Mouse (Mus musculus): ENCODE results near the gene Tsen2. TPM values are rescaled to one million over a fixed set of nuclear protein-coding genes. Genes with fewer than 3 reads are reported as not detected.

The Tsen2 gene
- polyA plus RNA-seq, 1 experiment from 2014 or later: 28.1 TPM

DNA sequence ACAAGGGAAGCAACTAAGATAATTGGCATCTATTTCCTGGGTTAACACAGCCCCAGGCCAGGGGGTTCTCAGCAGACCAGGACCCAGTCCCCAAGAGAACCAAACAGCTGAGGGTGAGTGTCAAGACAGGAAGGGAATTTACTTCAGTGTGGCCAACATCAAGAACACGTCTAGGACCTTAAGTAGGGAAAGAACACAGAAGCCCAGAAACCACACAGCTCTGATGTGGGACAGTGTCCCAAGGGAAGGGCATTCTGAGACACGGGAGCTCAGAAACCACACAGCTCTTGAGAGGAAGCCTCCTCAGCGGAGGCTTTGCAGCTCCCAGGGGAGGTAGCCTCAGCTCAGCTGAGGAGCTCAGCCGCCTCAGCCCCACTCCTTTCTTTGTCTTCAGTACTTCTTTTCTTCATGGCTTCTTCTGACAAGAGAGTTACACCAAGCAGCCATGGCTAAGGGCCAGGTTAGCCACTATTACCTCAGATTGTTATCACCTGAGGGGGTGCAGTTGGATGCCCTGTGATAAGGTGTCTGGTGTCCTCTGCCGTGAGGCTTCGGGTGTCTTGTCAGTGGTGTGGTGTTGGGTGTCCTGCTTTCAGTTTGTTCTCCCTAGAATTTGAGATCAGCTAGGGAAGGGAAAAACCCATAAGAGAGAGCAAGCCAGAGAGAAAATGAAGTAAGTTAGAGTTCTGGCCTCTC, 39.1 kb downstream of the Tsen2 start:
- no peak overlapping the region for H3K9ac ChIP-seq
- H3K27ac ChIP-seq: no peak overlapping the region
- H3K9me3 ChIP-seq: no peaks in the 10 kb centered on the region
- whole genome bisulfite sequencing: 76% methylated on average over 6 of the region's 6 CpGs
- no peak overlapping the region for H3K4me3 ChIP-seq
- no peaks in the 10 kb centered on the region for H3K27me3 ChIP-seq
- no peak overlapping the region for H3K4me2 ChIP-seq
- no peak for ATAC-seq (ENCODE audit: insufficient number of reproducible peaks, low FRiP score, low TSS enrichment, low read depth)
- H3K4me1 ChIP-seq: no peaks in the 10 kb centered on the region
- peaks cover 17% of the 10 kb centered on the region for H3K36me3 ChIP-seq

DNA sequence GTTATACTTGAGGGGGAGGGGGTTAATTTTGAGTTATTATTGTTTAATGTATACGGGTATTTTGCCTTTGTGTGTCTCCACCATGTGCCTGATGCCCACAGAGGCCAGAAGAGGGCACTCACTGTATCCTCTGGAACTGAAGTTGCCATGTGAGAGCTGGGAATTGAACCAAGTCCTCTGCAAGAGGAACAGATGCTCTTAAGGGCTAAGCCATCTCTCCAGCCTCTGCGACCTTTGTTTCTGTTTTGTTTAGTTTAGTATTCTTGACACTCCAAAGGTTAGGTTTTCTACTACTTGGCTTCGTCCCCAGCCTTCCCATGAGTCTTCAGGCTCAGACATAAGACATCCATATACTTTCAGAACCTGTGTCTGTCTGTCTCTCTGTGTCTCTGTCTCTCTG, 39.7 kb downstream of the Tsen2 start:
- Histone ChIP-seq H3K27ac (no peak overlapping the region), H3K27me3 (no peaks in the 10 kb centered on the region), H3K9ac (no peak overlapping the region), H3K4me3 (no peak overlapping the region), H3K4me1 (no peaks in the 10 kb centered on the region), H3K9me3 (no peaks in the 10 kb centered on the region), H3K36me3 (peaks cover 11% of the 10 kb centered on the region; the same call in 1 of the 2 replicates), H3K4me2 (no peak overlapping the region)
- whole genome bisulfite sequencing: 80% methylated on average over 3 of the region's 3 CpGs
- ATAC-seq (ENCODE audit: insufficient number of reproducible peaks, low FRiP score, low TSS enrichment, low read depth): no peak

DNA sequence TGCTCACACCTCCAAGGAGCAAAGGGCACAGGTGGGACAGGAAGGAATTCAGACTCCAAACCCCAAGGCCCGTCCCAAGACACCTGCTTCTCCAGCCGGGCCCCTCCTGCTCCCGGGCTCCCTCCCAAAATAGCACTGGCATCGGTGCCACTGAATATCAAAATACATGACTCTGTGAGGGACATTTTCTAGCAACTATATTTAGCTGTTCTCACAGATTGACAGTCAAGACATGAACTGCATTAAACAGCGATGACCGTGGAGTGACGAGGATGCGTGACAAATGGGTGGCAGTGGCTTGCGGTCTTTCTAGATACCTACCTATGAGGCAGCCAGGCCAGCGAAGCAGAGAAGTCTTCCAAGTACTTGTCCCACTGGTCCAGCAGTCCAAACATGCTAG, 41.9 kb downstream of the Tsen2 start:
- Histone ChIP-seq H3K9ac (no peak overlapping the region), H3K27ac (no peak overlapping the region), H3K27me3 (no peaks in the 10 kb centered on the region), H3K4me1 (no peaks in the 10 kb centered on the region), H3K4me2 (no peak overlapping the region), H3K4me3 (no peak overlapping the region), H3K36me3 (no peaks in the 10 kb centered on the region), H3K9me3 (no peaks in the 10 kb centered on the region)
- ATAC-seq (ENCODE audit: insufficient number of reproducible peaks, low FRiP score, low TSS enrichment, low read depth): no peak
- 81% methylated on average over 10 of the region's 10 CpGs for WGBS

DNA sequence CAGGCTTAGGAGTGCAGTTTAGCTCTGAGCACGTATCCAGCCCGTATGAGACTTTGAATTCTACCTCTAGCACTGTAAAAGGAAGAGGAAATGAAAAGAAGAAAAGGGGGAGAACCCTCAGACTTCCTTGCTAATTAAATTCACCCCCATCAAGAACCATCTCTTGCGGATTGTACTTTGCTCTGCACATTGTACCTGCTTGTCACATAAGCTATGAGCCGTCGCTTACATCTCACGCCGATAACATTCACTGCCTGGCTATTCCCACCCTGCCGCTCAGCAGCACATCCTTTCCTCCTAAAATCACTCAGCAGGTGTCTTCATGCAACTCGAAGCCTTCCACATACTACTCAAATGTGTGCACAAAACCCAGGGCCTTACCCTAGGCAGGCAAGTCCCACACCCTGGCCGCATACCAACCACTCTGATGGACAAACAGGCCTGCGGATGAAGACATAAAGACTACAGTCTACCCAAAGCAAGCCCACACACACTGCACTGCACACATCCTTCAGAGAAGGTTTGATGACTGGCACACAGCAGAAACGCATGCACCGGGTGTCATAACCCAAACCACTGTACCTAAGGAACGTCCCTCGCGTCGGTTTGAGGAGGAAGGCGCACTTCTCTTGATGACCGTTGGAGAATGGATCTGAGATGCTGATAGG, 47.4 kb downstream of the Tsen2 start:
- ATAC-seq (ENCODE audit: insufficient number of reproducible peaks, low FRiP score, low TSS enrichment, low read depth): no peak
- Histone ChIP-seq H3K27me3 (no peaks in the 10 kb centered on the region), H3K9ac (no peak overlapping the region), H3K27ac (no peak overlapping the region), H3K4me2 (no peak overlapping the region), H3K9me3 (no peaks in the 10 kb centered on the region), H3K36me3 (no peaks in the 10 kb centered on the region), H3K4me1 (0 out of 2 replicates have a peak, but pooled peaks cover 4% of the 10 kb centered on the region), H3K4me3 (no peak overlapping the region)
- WGBS: 84% methylated on average over 19 of the region's 19 CpGs

DNA sequence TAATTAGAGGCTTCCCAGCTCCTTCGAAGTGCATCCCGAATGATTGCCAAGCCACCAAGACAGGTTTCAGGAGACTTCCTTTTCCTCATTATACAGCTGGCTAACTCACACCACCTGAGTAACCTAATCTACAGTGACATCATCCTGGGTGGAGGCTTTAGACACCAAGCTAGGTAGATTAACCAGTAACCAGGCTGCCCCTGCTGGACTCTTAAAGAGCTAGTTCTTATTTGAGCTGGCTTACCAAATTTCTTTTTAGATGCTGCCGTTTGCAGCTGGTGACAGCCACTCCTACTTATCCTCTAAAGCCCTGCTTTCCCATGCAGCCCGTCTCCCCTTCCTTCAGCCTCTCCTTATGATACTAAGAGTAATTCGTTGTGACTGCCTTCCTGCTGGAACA, 48.0 kb downstream of the Tsen2 start, which contains the start of gene Mkrn2os:
Gene Mkrn2os (minus strand): TSS at position 119 of the 400 bp plus-strand sequence.
- Histone ChIP-seq H3K27me3 (no peaks in the 10 kb centered on the region), H3K4me3 (no peak within 1 kb of the TSS), H3K36me3 (no peaks in the 10 kb centered on the region), H3K9me3 (no peaks in the 10 kb centered on the region), H3K9ac (no peak within 1 kb of the TSS), H3K4me2 (no peak within 1 kb of the TSS), H3K27ac (no peak within 1 kb of the TSS), H3K4me1 (0 out of 2 replicates have a peak, but pooled peaks cover 4% of the 10 kb centered on the region)
- 41% methylated on average over 5 of the region's 5 CpGs for WGBS
- no peak for ATAC-seq (ENCODE audit: insufficient number of reproducible peaks, low FRiP score, low TSS enrichment, low read depth)

DNA sequence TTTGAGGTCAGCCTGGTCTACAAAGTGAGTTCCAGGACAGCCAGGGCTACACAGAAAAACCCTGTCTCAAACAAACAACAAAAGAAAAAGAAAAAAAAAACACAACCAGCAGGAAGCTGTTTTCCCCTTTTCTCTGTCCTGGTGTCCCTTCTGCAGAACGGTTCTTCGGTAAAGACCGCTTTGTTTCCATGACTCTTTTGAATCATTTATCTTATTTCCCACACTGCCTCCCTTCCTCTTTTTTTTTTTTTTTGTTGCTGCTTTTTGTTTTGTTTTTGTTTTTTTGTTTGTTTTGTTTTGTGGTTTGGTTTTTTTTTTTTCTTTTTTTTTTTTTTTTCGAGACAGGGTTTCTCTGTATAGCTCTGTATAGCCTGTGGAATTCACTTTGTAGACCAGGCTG, 48.8 kb downstream of the Tsen2 start:
- no peak for ATAC-seq (ENCODE audit: insufficient number of reproducible peaks, low FRiP score, low TSS enrichment, low read depth)
- 82% methylated on average over 4 of the region's 4 CpGs for WGBS
- Histone ChIP-seq H3K27me3 (no peaks in the 10 kb centered on the region), H3K4me1 (0 out of 2 replicates have a peak, but pooled peaks cover 4% of the 10 kb centered on the region), H3K9me3 (no peaks in the 10 kb centered on the region), H3K4me3 (no peak overlapping the region), H3K4me2 (no peak overlapping the region), H3K27ac (no peak overlapping the region), H3K9ac (no peak overlapping the region), H3K36me3 (no peaks in the 10 kb centered on the region)

DNA sequence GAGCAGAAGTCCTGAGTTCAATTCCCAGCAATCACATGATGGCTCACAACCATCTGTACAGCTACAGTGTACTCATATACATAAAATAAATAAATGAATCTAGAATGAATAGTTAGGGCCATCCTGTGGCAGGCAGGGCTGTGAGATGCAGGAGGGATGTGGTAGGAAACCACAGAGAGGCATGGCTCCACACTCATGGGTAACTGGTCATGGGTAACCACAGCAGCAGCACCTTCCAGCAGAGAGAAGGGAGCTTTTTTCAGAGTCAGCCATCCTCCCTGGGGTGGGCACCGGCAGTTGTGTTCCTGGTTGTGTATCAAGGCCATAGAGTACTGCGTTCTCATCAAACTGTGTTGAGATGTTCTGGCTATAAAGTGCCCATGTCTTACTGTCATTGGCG, 50.0 kb downstream of the Tsen2 start:
- Histone ChIP-seq H3K4me3 (no peak overlapping the region), H3K9ac (no peak overlapping the region), H3K4me2 (no peak overlapping the region), H3K27ac (no peak overlapping the region), H3K9me3 (no peaks in the 10 kb centered on the region), H3K36me3 (no peaks in the 10 kb centered on the region), H3K27me3 (no peaks in the 10 kb centered on the region), H3K4me1 (0 out of 2 replicates have a peak, but pooled peaks cover 4% of the 10 kb centered on the region)
- WGBS: 77% methylated on average over 3 of the region's 3 CpGs
- ATAC-seq (ENCODE audit: insufficient number of reproducible peaks, low FRiP score, low TSS enrichment, low read depth): no peak

DNA sequence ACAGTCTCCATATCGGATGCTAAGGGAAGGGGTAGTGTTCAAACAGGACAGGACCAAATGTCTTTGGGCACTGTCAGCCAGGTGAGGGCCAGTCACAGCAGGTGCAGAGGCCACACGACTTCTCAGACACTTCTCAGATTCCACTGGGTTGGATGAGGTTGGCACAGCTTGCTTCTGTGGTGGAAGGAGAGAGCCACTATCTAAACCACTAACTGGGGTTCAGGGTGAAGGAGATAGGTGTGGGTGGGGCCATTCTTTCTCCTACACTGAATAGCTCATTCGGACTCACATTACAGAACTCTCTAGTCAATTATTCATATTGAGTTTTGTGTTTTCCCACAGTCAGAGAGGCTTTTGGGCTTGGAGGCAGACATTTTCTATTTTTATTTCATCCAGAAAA, 51.2 kb downstream of the Tsen2 start:
- WGBS: 64% methylated on average over 3 of the region's 3 CpGs
- Histone ChIP-seq H3K9me3 (no peaks in the 10 kb centered on the region), H3K4me2 (no peak overlapping the region), H3K9ac (no peak overlapping the region), H3K27ac (no peak overlapping the region), H3K27me3 (no peaks in the 10 kb centered on the region), H3K36me3 (no peaks in the 10 kb centered on the region), H3K4me1 (0 out of 2 replicates have a peak, but pooled peaks cover 4% of the 10 kb centered on the region), H3K4me3 (no peak overlapping the region)
- no peak for ATAC-seq (ENCODE audit: insufficient number of reproducible peaks, low FRiP score, low TSS enrichment, low read depth)

DNA sequence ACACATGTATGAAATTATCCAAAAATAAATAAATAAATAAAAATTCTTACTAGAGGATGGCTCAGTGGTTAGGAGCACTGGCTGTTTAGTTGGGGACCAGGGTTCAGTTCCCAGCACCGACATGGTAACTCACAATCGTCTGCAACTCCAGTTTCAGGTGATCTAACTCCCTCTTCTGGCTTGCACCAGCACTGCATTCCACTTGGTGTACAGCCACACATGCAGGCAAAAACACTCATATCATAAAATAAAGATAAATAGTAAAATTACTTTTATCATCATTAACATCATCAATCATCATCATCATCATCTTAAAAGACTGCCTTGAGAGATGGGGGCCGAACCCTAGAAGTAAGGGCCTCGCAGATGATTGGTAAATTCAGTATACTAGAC, 56.9 kb downstream of the Tsen2 start:
- WGBS: 62% methylated on average over 4 of the region's 4 CpGs
- H3K27me3 ChIP-seq: no peaks in the 10 kb centered on the region
- no peak overlapping the region for H3K27ac ChIP-seq
- H3K9ac ChIP-seq: no peak overlapping the region
- H3K4me2 ChIP-seq: peak overlapping the region; percentile 67
- ATAC-seq (ENCODE audit: insufficient number of reproducible peaks, low FRiP score, low TSS enrichment, low read depth): no peak
- H3K9me3 ChIP-seq: no peaks in the 10 kb centered on the region
- H3K36me3 ChIP-seq: peaks cover 15% of the 10 kb centered on the region
- peaks cover 8% of the 10 kb centered on the region for H3K4me1 ChIP-seq
- H3K4me3 ChIP-seq: peak overlapping the region; percentile 91

DNA sequence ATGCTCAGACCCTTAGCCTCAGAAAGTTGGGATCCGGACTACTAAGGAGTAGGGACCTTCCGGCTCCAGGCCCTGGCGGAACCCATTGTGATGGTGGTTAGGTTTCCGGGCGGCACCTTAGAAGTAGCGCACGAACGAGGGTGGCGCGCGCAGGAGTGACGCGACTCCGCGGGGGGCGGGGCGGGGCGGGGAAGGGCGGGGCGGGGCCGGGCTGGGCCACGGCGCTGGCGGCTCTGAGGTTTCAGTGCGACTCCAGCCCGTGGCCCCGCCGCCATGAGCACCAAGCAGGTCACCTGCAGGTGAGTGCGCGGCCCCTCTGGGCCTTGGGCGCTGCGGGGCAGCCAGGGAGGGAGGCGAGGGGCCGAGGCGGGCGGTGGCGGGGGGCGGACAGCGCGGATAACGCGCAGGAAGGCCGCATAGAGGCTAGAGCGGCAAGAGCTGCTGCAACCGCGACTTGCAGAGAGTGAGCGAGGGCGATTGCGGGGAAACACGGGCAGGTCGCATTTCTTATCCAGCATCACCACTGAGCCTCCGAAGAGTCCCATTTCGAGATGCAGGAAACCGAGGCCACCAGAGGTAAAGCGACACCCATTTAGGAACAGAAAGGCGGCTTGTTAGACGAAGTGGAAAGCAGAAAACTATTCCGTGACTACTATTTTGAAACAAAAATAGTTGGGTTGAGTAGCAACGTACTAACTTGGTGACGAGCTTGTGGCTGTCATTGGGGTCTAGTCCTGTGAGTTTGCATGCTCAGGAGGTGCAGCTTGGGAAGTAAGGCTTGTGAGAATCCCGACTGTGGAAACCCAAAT, 57.5 kb downstream of the Tsen2 start, which contains the start of gene Mkrn2:
Gene Mkrn2 (plus strand): TSS at position 188 of the 809 bp plus-strand sequence.
- H3K27me3 ChIP-seq: no peaks in the 10 kb centered on the region
- H3K27ac ChIP-seq: peak within 1 kb of the TSS; percentile 83
- under 1% methylated on average over 52 of the region's 61 CpGs for WGBS
- H3K9me3 ChIP-seq: no peaks in the 10 kb centered on the region
- peaks cover 18% of the 10 kb centered on the region for H3K36me3 ChIP-seq
- peak within 1 kb of the TSS; percentile 67 for H3K4me2 ChIP-seq
- H3K9ac ChIP-seq: peak within 1 kb of the TSS; percentile 86
- peak within 1 kb of the TSS; percentile 91 for H3K4me3 ChIP-seq
- ATAC-seq (ENCODE audit: insufficient number of reproducible peaks, low FRiP score, low TSS enrichment, low read depth): peak; percentile 85
- peaks cover 8% of the 10 kb centered on the region for H3K4me1 ChIP-seq

DNA sequence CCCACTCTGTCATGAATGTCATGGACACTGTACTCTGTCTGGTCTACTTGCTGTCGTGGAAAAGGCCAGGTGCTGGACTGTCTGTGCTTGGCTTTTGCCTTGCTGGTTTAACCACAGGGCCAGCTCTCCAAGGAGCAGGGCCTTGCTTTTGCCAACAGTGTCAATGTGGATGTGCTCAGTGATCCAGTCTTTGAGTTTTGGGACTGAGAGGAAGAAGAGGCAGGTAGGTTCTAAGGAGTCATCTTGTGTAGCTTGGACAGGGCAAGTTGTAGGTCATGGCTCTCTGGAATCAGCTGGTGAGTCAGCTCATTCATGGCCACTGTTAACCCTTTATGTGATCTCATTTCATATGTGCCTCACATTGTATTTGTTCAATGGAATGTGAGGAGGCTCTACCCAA, 62.0 kb downstream of the Tsen2 start:
- no peak overlapping the region for H3K4me2 ChIP-seq
- no peak overlapping the region for H3K4me3 ChIP-seq
- peaks cover 8% of the 10 kb centered on the region for H3K4me1 ChIP-seq
- H3K27me3 ChIP-seq: no peaks in the 10 kb centered on the region
- H3K9me3 ChIP-seq: no peaks in the 10 kb centered on the region
- H3K36me3 ChIP-seq: peaks cover 36% of the 10 kb centered on the region
- 74% methylated on average over 1 of the region's 1 CpGs for WGBS
- no peak overlapping the region for H3K27ac ChIP-seq
- no peak for ATAC-seq (ENCODE audit: insufficient number of reproducible peaks, low FRiP score, low TSS enrichment, low read depth)
- H3K9ac ChIP-seq: no peak overlapping the region

DNA sequence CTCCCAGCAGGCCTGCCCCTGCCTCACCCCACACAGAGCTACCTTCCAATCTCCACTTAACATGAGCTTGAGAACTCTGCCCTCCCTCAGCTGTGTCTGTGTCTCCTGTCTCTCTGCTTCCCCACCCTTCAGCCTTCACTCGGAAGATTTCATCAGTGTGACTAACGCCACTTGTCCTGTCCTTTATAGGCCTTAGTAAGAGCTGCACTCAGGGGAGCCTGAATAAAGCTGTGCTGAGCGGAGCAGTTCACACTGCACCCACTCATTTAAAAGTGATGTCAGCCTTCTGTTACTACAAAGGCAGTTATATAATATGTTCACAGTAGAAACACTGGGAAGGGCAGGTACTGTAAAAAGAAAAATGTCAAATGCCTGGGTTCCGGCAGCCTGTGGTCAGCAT, 63.0 kb downstream of the Tsen2 start:
- no peak for ATAC-seq (ENCODE audit: insufficient number of reproducible peaks, low FRiP score, low TSS enrichment, low read depth)
- H3K9me3 ChIP-seq: no peaks in the 10 kb centered on the region
- no peak overlapping the region for H3K4me2 ChIP-seq
- no peaks in the 10 kb centered on the region for H3K27me3 ChIP-seq
- H3K36me3 ChIP-seq: peaks cover 44% of the 10 kb centered on the region
- H3K9ac ChIP-seq: no peak overlapping the region
- no peak overlapping the region for H3K27ac ChIP-seq
- 65% methylated on average over 4 of the region's 4 CpGs for WGBS
- no peak overlapping the region for H3K4me3 ChIP-seq
- H3K4me1 ChIP-seq: peaks cover 6% of the 10 kb centered on the region
